Mouse (Mus musculus) ES-E14 (cell line): ENCODE data around the gene Sh3yl1. TPM values are rescaled to one million over a fixed set of nuclear protein-coding genes. Genes with fewer than 3 reads are reported as not detected.

ENCODE experiments used
- DNase-seq: peaks from one replicate; pipeline ENCODE4 v3.0.0-alpha.2; 2013; ENCODE audit warnings: low read depth, low spot score
- H3K27ac ChIP-seq: 2 replicates; pipeline ENCODE4 v1.5.1; 2012; ENCODE audit warnings: low read depth, mild to moderate bottlenecking, low read length, moderate library complexity, mixed read lengths; ENCODE audit not compliant: poor library complexity, insufficient read depth, severe bottlenecking
- H3K36me3 ChIP-seq: 2 replicates; pipeline ENCODE4 v1.6.1; 2012; ENCODE audit warnings: mild to moderate bottlenecking, low read length, moderate library complexity, mixed read lengths; ENCODE audit not compliant: control insufficient read depth, poor library complexity, insufficient read depth, severe bottlenecking
- H3K4me1 ChIP-seq, 2 experiments: fragments of 150-350 bp in 1 of 2; sonication (generic) in 1 of 2; 2 replicates each; pipeline ENCODE4 v1.6.1; 2012; ENCODE audit warnings: low read length in 2 of 2, mild to moderate bottlenecking in 1 of 2, mixed read lengths in 1 of 2; ENCODE audit not compliant: control insufficient read depth in 2 of 2, insufficient read depth in 2 of 2, poor library complexity in 1 of 2
- H3K4me3 ChIP-seq, 2 experiments: fragments of 150-350 bp in 1 of 2; sonication (generic) in 1 of 2; 2 replicates each; pipeline ENCODE4 v1.5.1; 2012; ENCODE audit warnings: low read length in 2 of 2, low read depth in 1 of 2, mild to moderate bottlenecking in 1 of 2, mixed read lengths in 1 of 2; ENCODE audit not compliant: insufficient read depth in 1 of 2, poor library complexity in 1 of 2, severe bottlenecking in 1 of 2
- H3K9ac ChIP-seq: 2 replicates; pipeline ENCODE4 v1.6.1; 2012; ENCODE audit warnings: low read depth, mild to moderate bottlenecking, low read length, mixed read lengths; ENCODE audit not compliant: poor library complexity, insufficient read depth, severe bottlenecking
- H3K9me3 ChIP-seq: fragments of 150-350 bp; sonication (generic); 2 replicates; pipeline ENCODE4 v1.6.1; 2012; ENCODE audit warnings: low read depth, mild to moderate bottlenecking, low read length; ENCODE audit not compliant: control insufficient read depth, insufficient read depth
- CHD2 ChIP-seq: IDR thresholded peaks from 2 replicates; pipeline ENCODE4 v1.6.1; 2014; ENCODE audit warnings: mild to moderate bottlenecking, low read depth, low read length, inconsistent platforms
- HCFC1 ChIP-seq: IDR thresholded peaks from 2 replicates; pipeline ENCODE4 v1.6.1; 2012; ENCODE audit warnings: low read length, inconsistent platforms, borderline replicate concordance; ENCODE audit not compliant: insufficient read depth
- MAFK ChIP-seq: IDR thresholded peaks from 2 replicates; pipeline ENCODE4 v1.6.1; 2014; ENCODE audit warnings: mild to moderate bottlenecking, low read depth, low read length, inconsistent platforms; ENCODE audit not compliant: insufficient read depth
- ZC3H11A ChIP-seq: IDR thresholded peaks from 2 replicates; pipeline ENCODE4 v1.6.1; 2012; ENCODE audit warnings: low read depth, mild to moderate bottlenecking, inconsistent platforms, low read length, borderline replicate concordance
- ZNF384 ChIP-seq: IDR thresholded peaks from 2 replicates; pipeline ENCODE4 v1.6.1; 2012; ENCODE audit warnings: low read depth, low read length, inconsistent platforms
- in situ Hi-C, 2 experiments: fragments of 600-800 bp; cut with MboI; formaldehyde crosslinking; loops; one replicate each; pipeline ENCODE4 v1.15.1; 2025; ENCODE audit warnings: low sequenced_read_pairs in 2 of 2, inconsistent platforms in 1 of 2; ENCODE audit not compliant: unreplicated experiment in 2 of 2
- total RNA-seq: library from RNA; depleted of rRNA; stranded (reverse); fragments of 300-350 nt; gene quantifications from 2 replicates; pipeline ENCODE4 v1.2.3, GENCODE M21; 2012

Gene Sh3yl1
- total RNA-seq, 1 experiment = 4.2 TPM

DNA sequence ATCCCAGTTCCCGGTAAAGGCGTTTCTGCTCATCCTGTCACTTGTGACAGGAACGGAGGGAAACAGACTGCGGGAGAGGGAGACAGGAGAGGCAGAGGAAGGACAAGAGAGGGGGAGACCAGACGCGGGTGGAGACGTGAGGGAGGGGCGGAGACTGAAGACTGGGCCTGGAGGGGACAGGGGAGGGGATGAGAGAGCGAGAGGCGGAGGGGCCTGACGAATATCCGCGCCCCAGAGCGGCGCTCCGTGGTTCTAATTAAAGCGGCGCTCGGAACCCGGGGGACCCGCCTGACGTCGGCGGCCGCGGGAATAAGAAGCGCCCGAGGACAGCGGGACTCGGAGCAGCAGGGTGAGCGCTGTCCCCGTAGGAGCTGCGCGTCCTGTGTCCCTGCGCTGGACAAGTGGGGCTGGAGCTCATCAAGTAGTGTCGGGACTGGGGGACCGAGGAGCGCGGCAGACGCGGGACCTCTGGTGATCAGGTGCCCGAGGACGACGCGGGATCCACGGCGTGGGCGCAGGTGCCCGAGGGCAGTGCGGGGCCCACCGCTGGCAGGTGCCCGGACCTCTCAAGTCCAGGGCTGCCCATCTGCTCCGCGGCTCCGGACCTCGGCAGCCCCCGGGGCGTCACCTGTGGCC, 27.4 kb upstream of the Sh3yl1 start, which contains the start of gene Alkal2:
Gene Alkal2 (plus strand): TSS at position 337 of the 636 bp plus-strand sequence.
- Histone ChIP-seq H3K9ac (peak within 1 kb of the TSS; percentile 27; the same call in 1 of the 2 replicates), H3K4me3 (peak within 1 kb of the TSS; percentile 64 to 72), H3K9me3 (no peaks in the 10 kb centered on the region), H3K27ac (no peak within 1 kb of the TSS), H3K36me3 (no peaks in the 10 kb centered on the region), H3K4me1 (peaks cover 0 to 3% of the 10 kb centered on the region in 2 experiments; a peak in 1 of 4 replicates)
- in situ Hi-C loops = loop anchor here in 1 of 2 experiments (5.0 kb wide), 1 partner anchor 287 kb away; no protein-coding TSS in a partner anchor
- no peak for TF ChIP-seq CHD2
- no peak for TF ChIP-seq HCFC1
- no peak for TF ChIP-seq MAFK
- no peak for TF ChIP-seq ZC3H11A
- TF ChIP-seq ZNF384 = no peak
- DNase-seq = no peak

DNA sequence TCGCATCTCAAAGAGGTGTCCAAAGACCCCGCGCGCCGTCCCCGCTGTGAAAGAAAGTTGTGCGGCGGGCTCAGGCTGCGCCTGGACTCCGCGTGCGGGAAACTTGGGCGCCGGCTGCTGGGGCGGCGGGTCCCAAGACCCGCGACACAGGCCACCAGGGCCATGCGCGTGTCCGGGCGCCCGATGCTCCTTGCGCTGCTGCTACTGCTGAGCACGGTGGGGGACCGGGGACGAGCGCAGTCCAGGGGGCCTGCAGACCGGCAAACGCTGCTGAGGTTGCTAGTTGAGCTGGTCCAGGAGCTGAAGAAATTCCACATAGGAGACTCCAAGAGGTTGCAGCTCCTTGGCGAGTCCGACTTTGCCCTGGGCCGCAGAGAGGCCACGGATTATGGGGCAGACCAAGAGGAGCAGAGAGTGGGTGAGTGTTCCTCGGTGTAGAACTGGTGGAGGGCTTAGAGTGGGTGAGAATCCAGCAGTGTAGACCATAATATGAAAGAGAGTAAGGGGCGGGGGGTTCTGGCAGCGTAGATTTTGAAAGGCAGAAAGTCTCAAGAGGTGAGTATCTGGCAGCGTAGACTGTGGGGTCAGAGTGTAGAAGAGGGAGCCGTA, 26.7 kb upstream of the Sh3yl1 start:
- H3K9ac ChIP-seq = peak overlapping the region; percentile 27; the same call in 1 of the 2 replicates
- in situ Hi-C loops = loop anchor here in 1 of 2 experiments (5.0 kb wide), 1 partner anchor 287 kb away; no protein-coding TSS in a partner anchor
- no peaks in the 10 kb centered on the region for H3K36me3 ChIP-seq
- TF ChIP-seq ZNF384 = no peak
- no peak for TF ChIP-seq CHD2
- no peak for TF ChIP-seq MAFK
- TF ChIP-seq HCFC1 = no peak
- no peak overlapping the region for H3K27ac ChIP-seq
- H3K9me3 ChIP-seq = no peaks in the 10 kb centered on the region
- peak overlapping the region; percentile 64 to 72 for H3K4me3 ChIP-seq
- DNase-seq = no peak
- H3K4me1 ChIP-seq = peaks cover 0 to 3% of the 10 kb centered on the region in 2 experiments; a peak in 1 of 4 replicates

DNA sequence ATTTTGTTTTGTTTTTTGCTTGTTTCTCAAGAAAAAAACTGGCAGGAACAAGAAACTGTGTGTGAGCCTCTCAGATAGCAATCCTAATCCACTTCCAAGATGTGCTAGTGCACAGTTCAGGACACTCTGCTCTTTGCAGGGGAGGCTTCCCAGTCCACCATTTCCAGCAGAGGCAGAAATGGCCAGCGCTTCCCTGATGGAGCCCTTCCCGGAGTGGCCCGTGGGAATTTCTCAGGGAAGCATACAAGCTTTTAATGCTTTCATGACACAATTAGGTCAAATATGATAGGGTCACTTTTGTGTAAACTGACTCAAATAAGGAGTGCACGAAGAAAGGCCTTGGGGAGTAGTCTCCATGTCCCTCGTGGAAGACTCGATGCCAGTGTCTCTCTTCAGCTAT, 25.6 kb upstream of the Sh3yl1 start:
- no peak for TF ChIP-seq CHD2
- TF ChIP-seq ZNF384 = no peak
- no peak for TF ChIP-seq HCFC1
- TF ChIP-seq ZC3H11A = no peak
- TF ChIP-seq MAFK = no peak
- no peaks in the 10 kb centered on the region for H3K36me3 ChIP-seq
- H3K27ac ChIP-seq = no peak overlapping the region
- H3K9me3 ChIP-seq = no peaks in the 10 kb centered on the region
- H3K4me1 ChIP-seq = peaks cover 0 to 3% of the 10 kb centered on the region in 2 experiments; a peak in 1 of 4 replicates
- no peak for DNase-seq
- in situ Hi-C loops = no loop called here
- no peak overlapping the region for H3K9ac ChIP-seq
- no peak overlapping the region for H3K4me3 ChIP-seq

DNA sequence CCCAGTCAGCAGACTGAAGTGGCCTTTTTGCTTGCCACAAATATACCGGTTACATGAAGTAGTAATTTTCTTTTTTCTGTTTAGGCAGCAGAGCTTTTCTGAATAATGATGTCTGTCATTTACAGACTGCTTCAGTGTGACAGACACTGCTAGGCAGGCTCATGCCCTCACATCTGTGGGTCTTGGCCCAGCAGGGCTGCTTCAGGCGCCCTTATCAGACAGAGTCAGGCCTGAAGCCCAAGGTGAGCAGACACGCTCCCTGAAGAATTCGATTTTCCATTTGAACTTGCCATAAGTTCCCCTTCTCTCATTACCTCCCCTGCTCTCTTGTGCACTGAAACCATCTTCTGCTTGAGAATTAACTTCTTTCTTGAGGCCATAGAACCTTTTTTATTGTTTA, 23.5 kb upstream of the Sh3yl1 start:
- Histone ChIP-seq H3K4me1 (peaks cover 0 to 3% of the 10 kb centered on the region in 2 experiments; a peak in 1 of 4 replicates), H3K4me3 (no peak overlapping the region), H3K27ac (no peak overlapping the region), H3K36me3 (no peaks in the 10 kb centered on the region), H3K9ac (no peak overlapping the region), H3K9me3 (no peaks in the 10 kb centered on the region)
- TF ChIP-seq ZC3H11A = no peak
- no peak for TF ChIP-seq CHD2
- no peak for DNase-seq
- in situ Hi-C loops = no loop called here

DNA sequence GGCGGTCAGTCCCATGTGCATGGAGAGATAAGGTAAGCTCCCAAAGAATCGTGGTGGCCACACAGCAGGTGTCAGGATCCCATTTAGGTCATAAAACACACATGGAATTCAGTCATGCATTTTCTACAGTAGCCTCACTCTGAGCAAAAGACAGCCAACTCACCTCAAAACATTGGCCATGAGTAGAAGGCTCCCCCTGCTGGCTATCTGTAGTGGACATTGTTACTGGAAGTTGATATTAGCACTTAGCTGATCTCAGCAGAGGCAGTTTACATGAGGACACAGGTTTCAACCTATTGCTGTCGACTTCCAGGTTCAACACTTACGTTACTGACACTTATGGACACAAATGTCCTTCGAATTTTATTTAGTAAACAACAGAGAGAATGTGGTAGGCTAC, 21.4 kb upstream of the Sh3yl1 start:
- DNase-seq = peak; percentile 33
- no peaks in the 10 kb centered on the region for H3K36me3 ChIP-seq
- H3K9me3 ChIP-seq = no peaks in the 10 kb centered on the region
- H3K4me3 ChIP-seq = no peak overlapping the region
- no peaks in the 10 kb centered on the region for H3K4me1 ChIP-seq
- TF ChIP-seq HCFC1 (no peak), ZC3H11A (no peak), CHD2 (no peak), MAFK (no peak), ZNF384 (no peak)
- in situ Hi-C loops = no loop called here
- no peak overlapping the region for H3K9ac ChIP-seq
- no peak overlapping the region for H3K27ac ChIP-seq
